Mouse (Mus musculus) neural tube, embryonic 15.5 days (tissue): ENCODE results near the gene Cdkal1. TPM values are rescaled to one million over a fixed set of nuclear protein-coding genes. Genes with fewer than 3 reads are reported as not detected.

Experiments
- ATAC-seq: fragments of 200-750 bp; cut with Nextera tagmentation; 2 replicates; pipeline ENCODE4 v1.8.0; 2017; ENCODE audit warnings: mild to moderate bottlenecking, moderate TSS enrichment, moderate library complexity; ENCODE audit not compliant: low FRiP score
- H3K27ac ChIP-seq: fragments of 300-500 bp; sonication (generic); replicated peaks from 2 replicates; pipeline ENCODE4 v1.5.1; 2015; ENCODE audit warnings: mild to moderate bottlenecking, inconsistent platforms
- H3K27me3 ChIP-seq: fragments of 300-500 bp; sonication (generic); replicated peaks from 2 replicates; pipeline ENCODE4 v1.6.1; 2015; ENCODE audit warnings: inconsistent platforms
- H3K36me3 ChIP-seq: fragments of 300-500 bp; sonication (generic); 2 replicates; pipeline ENCODE4 v1.6.1; 2015; ENCODE audit warnings: inconsistent platforms
- H3K4me1 ChIP-seq: fragments of 300-500 bp; sonication (generic); 2 replicates; pipeline ENCODE4 v1.6.1; 2015; ENCODE audit warnings: inconsistent platforms
- H3K4me2 ChIP-seq: fragments of 300-500 bp; sonication (generic); 2 replicates; pipeline ENCODE4 v1.6.1; 2015; ENCODE audit warnings: inconsistent platforms, mild to moderate bottlenecking, moderate library complexity
- H3K4me3 ChIP-seq: fragments of 300-500 bp; sonication (generic); replicated peaks from 2 replicates; pipeline ENCODE4 v1.5.1; 2015; ENCODE audit warnings: mild to moderate bottlenecking, inconsistent platforms
- H3K9ac ChIP-seq: fragments of 300-500 bp; sonication (generic); replicated peaks from 2 replicates; pipeline ENCODE4 v1.6.1; 2015; ENCODE audit warnings: mild to moderate bottlenecking, inconsistent platforms
- H3K9me3 ChIP-seq: fragments of 300-500 bp; sonication (generic); replicated peaks from 2 replicates; pipeline ENCODE4 v1.6.1; 2016; ENCODE audit warnings: inconsistent platforms
- WGBS: fragments of 180-500 bp; shearing (Covaris S2); methylation state at CpG from one replicate; pipeline ENCODE4 v1.1.7; 2015; ENCODE audit warnings: mixed read lengths; 5-methylcytosine and 5-hydroxymethylcytosine counted together
- polyA plus RNA-seq: library from polyadenylated mRNA; unstranded; fragments of >200 nt; fragmentation: Nextera tagmentation; extraction: Ambion mirVana; gene quantifications from 2 replicates; pipeline ENCODE4 v1.2.1, GENCODE M21; 2015

Cdkal1 gene
- polyA plus RNA-seq, 1 experiment from 2014 or later: 20.4 TPM

DNA sequence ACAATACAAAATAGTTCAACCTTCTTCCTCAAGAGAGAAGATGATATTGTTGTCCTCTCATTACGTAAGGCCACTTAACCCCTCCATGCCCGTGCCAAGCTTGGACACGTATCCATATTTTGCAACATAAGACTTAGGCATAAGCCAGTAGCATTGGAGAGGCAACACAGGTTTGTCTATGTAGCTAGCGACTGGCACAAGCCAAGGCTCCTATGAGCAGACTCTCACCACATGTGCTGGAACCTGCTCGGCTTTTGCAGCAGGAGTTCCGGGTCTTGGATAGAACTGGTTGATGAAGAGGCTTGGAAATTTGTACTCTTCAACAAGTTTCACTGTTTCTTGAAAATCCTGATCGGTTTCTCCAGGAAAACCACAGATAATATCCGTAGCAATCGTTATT is 381.2 kb downstream of the Cdkal1 start:
- Histone ChIP-seq H3K4me1 (no peaks in the 10 kb centered on the region), H3K27me3 (no peaks in the 10 kb centered on the region), H3K27ac (no peak overlapping the region), H3K4me3 (no peak overlapping the region), H3K36me3 (no peaks in the 10 kb centered on the region), H3K4me2 (no peak overlapping the region), H3K9ac (no peak overlapping the region), H3K9me3 (no peaks in the 10 kb centered on the region)
- 93% methylated on average over 9 of the region's 9 CpGs for WGBS
- ATAC-seq: no peak

DNA sequence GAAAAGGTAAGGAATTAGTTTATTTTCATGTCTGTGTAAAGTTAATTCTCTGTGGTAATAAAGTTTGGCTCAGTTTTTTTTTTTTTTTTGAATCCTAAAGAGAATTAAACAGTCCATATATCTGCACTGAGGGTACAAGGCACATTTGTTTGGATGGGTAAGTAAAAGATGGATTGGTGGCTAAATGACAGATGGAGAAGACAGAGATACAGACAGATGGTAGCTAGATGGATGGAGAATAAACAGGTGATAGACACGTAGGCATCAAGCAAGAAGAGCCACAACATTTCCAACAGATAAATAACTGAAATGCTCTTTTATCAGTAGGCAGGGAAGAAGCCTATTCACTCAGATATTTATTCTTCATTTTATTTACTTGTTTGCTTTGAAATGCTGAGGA is 381.7 kb downstream of the Cdkal1 start:
- no peaks in the 10 kb centered on the region for H3K36me3 ChIP-seq
- H3K4me3 ChIP-seq: no peak overlapping the region
- no peaks in the 10 kb centered on the region for H3K4me1 ChIP-seq
- no peak overlapping the region for H3K4me2 ChIP-seq
- WGBS: 90% methylated on average over 1 of the region's 1 CpGs
- H3K27ac ChIP-seq: no peak overlapping the region
- H3K9me3 ChIP-seq: no peaks in the 10 kb centered on the region
- ATAC-seq: no peak
- H3K27me3 ChIP-seq: no peaks in the 10 kb centered on the region
- no peak overlapping the region for H3K9ac ChIP-seq

DNA sequence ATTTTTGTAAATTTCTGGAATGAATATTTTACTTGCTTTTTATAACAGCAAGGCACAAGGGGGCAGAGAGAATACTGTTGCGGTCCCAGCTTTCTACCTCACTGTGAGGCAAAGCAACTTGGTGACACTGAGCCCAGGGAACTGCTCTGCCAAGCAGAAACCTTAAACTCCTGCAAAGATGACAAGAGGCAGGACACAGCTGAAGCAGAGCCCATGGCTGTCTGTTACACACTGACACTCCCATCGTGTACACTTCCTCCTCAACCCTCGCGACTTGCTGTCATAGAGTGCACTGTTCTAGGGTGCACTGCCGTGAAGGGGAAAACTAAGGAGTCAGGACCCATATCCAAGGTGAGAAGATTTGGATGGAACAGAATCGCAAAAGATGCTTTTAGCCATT is 393.2 kb downstream of the Cdkal1 start:
- 93% methylated on average over 6 of the region's 6 CpGs for WGBS
- H3K4me3 ChIP-seq: no peak overlapping the region
- H3K36me3 ChIP-seq: no peaks in the 10 kb centered on the region
- no peaks in the 10 kb centered on the region for H3K27me3 ChIP-seq
- no peaks in the 10 kb centered on the region for H3K9me3 ChIP-seq
- no peak overlapping the region for H3K9ac ChIP-seq
- H3K27ac ChIP-seq: no peak overlapping the region
- H3K4me2 ChIP-seq: no peak overlapping the region
- no peaks in the 10 kb centered on the region for H3K4me1 ChIP-seq
- ATAC-seq: no peak

DNA sequence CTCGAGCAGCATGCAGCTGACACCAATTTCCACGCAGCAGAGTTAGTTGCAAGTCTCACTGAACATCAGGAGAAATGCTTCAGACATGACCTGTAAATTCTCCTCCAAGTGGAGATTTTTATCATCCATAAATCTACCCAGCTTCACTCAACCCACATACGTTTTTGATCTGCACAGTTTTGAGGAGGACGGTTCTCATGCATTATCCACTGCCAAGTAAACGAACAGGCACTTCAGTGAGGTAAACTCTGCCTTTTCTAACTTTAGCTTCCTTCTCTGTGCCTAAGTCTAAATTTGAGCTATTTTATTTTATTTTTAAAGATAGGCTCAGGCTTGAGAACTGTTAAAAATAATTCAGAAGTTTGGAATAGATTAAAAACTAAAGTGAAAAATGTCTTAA is 394.7 kb downstream of the Cdkal1 start:
- H3K9me3 ChIP-seq: no peaks in the 10 kb centered on the region
- H3K27ac ChIP-seq: no peak overlapping the region
- 75% methylated on average over 5 of the region's 5 CpGs for WGBS
- H3K36me3 ChIP-seq: no peaks in the 10 kb centered on the region
- no peak for ATAC-seq
- H3K9ac ChIP-seq: no peak overlapping the region
- no peaks in the 10 kb centered on the region for H3K4me1 ChIP-seq
- no peak overlapping the region for H3K4me3 ChIP-seq
- H3K27me3 ChIP-seq: no peaks in the 10 kb centered on the region
- no peak overlapping the region for H3K4me2 ChIP-seq

DNA sequence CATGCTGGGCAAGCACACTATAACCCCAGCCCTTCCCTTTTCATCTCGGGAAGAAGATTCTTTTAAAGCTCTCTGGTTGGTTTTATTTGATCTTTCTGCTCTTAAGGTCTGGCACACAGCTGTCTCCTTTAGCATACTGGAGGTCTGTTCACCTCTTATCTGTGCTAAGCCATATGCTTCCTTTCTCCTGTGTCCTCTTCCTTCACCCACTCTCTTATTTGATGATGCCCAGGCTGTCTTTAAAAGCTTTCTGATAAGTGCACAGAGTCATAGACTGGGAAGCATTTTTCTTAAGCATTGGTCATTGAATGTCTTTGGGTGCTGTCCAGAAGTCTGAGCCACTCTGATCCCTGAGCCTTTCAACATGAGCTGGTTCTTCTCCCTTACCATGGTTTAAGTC is 397.1 kb downstream of the Cdkal1 start:
- WGBS: 67% methylated on average over 1 of the region's 1 CpGs
- H3K27me3 ChIP-seq: no peaks in the 10 kb centered on the region
- no peaks in the 10 kb centered on the region for H3K36me3 ChIP-seq
- H3K9ac ChIP-seq: no peak overlapping the region
- no peaks in the 10 kb centered on the region for H3K4me1 ChIP-seq
- no peak overlapping the region for H3K4me2 ChIP-seq
- ATAC-seq: no peak
- H3K9me3 ChIP-seq: no peaks in the 10 kb centered on the region
- H3K4me3 ChIP-seq: no peak overlapping the region
- no peak overlapping the region for H3K27ac ChIP-seq

DNA sequence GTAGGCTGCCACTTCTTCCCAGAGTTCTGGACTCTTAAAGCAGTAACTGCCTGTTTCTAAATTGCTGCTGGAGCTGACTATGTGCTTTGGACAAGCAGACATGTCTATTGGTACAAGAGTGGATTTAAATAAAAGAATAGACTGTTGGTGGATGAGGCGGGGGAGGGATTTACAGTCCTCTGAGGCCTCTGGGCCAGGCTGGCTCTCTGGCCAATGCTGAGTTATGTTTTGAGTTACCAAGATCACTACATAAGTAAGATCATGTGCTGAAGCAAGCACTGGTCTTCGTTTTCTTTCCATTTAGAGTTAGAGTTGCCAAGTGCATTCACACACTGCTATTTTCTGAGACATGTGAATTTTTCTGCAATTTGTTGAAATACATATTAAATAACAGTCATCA is 418.4 kb downstream of the Cdkal1 start:
- Histone ChIP-seq H3K27me3 (no peaks in the 10 kb centered on the region), H3K4me3 (no peak overlapping the region), H3K36me3 (no peaks in the 10 kb centered on the region), H3K9ac (no peak overlapping the region), H3K27ac (no peak overlapping the region), H3K9me3 (no peaks in the 10 kb centered on the region), H3K4me1 (no peaks in the 10 kb centered on the region), H3K4me2 (no peak overlapping the region)
- ATAC-seq: no peak
- WGBS: 79% methylated on average over 2 of the region's 2 CpGs

DNA sequence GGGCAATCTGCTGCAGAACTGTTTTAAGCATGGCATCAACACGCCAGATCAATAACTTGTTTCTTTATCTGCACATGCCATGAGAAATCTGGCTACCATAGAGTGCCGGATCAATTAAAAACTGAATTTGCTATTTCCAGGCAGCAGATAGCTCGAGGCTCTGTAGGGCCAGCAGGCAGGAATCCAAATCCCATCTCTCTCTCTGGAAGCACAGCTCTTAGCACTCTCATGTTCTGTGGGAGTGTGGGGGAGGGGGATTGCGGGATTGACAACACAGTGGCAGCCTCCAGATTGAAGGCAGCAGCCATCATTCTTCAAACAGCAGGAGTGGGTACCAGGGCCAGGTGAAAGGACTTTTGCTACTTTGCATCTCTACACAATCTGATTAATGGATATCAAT is 420.7 kb downstream of the Cdkal1 start:
- H3K36me3 ChIP-seq: no peaks in the 10 kb centered on the region
- H3K4me3 ChIP-seq: no peak overlapping the region
- H3K4me2 ChIP-seq: no peak overlapping the region
- peaks cover 3% of the 10 kb centered on the region; the same call in 1 of the 2 replicates for H3K4me1 ChIP-seq
- no peak overlapping the region for H3K9ac ChIP-seq
- WGBS: 55% methylated on average over 4 of the region's 4 CpGs
- no peaks in the 10 kb centered on the region for H3K9me3 ChIP-seq
- H3K27me3 ChIP-seq: no peaks in the 10 kb centered on the region
- 0 out of 2 replicates have a peak, but pooled peaks have one; percentile 28 for ATAC-seq
- H3K27ac ChIP-seq: no peak overlapping the region

DNA sequence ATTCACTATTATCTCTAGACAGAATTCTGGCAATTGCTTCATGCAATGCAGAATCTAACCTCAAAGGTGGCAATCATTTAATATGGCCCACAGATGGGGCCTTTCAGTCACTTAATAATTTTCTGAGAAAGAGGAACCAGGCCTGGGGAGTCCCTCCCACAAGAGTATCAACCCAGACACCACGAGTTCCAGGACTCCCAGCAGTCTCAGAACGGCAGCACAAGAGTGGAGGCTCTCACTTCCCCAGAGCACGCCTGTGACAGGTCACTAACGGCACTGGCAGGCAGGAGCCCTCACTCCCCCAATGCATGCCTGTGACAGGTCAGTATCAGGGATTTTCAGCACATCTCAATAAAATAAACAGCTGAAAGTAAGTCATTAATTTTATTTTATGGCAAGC is 424.6 kb downstream of the Cdkal1 start:
- H3K4me3 ChIP-seq: no peak overlapping the region
- H3K4me2 ChIP-seq: no peak overlapping the region
- 53% methylated on average over 4 of the region's 4 CpGs for WGBS
- no peak for ATAC-seq
- H3K9me3 ChIP-seq: no peaks in the 10 kb centered on the region
- peaks cover 3% of the 10 kb centered on the region; the same call in 1 of the 2 replicates for H3K4me1 ChIP-seq
- no peaks in the 10 kb centered on the region for H3K27me3 ChIP-seq
- H3K9ac ChIP-seq: no peak overlapping the region
- no peaks in the 10 kb centered on the region for H3K36me3 ChIP-seq
- H3K27ac ChIP-seq: no peak overlapping the region

DNA sequence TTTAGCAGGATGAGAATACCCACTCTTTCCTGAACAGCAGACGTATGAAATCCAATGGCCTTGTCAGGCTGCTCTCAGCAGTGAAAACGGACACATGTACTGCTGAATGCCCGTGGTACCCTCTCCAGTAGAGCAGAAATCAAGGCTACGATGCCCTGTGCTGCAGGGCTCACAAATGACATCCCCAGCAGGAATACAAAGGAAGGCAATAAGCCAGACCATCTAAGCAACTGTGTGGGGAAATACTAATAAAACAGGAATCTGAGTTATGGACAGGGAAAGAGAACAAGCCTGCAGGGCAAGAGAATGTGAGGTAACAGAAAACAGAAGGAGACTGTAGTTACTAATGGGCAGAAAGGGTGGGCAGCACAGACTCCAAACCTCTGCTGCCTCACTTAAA is 425.6 kb downstream of the Cdkal1 start:
- no peak for ATAC-seq
- no peaks in the 10 kb centered on the region for H3K27me3 ChIP-seq
- no peaks in the 10 kb centered on the region for H3K9me3 ChIP-seq
- 31% methylated on average over 4 of the region's 4 CpGs for WGBS
- no peak overlapping the region for H3K4me3 ChIP-seq
- no peak overlapping the region for H3K4me2 ChIP-seq
- no peak overlapping the region for H3K27ac ChIP-seq
- no peaks in the 10 kb centered on the region for H3K36me3 ChIP-seq
- peaks cover 3% of the 10 kb centered on the region; the same call in 1 of the 2 replicates for H3K4me1 ChIP-seq
- 0 out of 2 replicates have a peak overlapping the region, but pooled peaks have one; percentile 5 for H3K9ac ChIP-seq

DNA sequence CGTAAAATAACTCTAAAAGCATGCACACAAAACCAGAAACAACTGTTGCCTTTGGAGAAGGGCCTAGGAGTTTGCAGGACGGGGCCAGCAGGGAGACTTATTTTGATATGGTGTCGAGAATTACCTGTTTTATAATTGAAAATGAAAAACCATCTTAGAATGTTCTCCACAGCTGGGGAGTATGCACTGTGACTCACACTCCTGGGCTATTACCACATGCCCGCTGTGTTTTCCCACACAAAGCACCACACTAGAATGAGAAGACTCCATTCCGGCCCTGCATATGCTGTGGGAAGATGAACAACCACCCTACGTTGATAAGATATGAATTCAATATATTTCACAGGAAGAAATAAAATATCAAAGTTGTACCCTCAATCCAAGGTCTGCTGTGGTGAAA is 426.3 kb downstream of the Cdkal1 start:
- H3K4me1 ChIP-seq: peaks cover 3% of the 10 kb centered on the region; the same call in 1 of the 2 replicates
- no peak overlapping the region for H3K27ac ChIP-seq
- WGBS: 91% methylated on average over 6 of the region's 6 CpGs
- H3K9me3 ChIP-seq: no peaks in the 10 kb centered on the region
- no peak overlapping the region for H3K9ac ChIP-seq
- H3K4me3 ChIP-seq: no peak overlapping the region
- H3K36me3 ChIP-seq: no peaks in the 10 kb centered on the region
- no peaks in the 10 kb centered on the region for H3K27me3 ChIP-seq
- no peak for ATAC-seq
- H3K4me2 ChIP-seq: no peak overlapping the region

DNA sequence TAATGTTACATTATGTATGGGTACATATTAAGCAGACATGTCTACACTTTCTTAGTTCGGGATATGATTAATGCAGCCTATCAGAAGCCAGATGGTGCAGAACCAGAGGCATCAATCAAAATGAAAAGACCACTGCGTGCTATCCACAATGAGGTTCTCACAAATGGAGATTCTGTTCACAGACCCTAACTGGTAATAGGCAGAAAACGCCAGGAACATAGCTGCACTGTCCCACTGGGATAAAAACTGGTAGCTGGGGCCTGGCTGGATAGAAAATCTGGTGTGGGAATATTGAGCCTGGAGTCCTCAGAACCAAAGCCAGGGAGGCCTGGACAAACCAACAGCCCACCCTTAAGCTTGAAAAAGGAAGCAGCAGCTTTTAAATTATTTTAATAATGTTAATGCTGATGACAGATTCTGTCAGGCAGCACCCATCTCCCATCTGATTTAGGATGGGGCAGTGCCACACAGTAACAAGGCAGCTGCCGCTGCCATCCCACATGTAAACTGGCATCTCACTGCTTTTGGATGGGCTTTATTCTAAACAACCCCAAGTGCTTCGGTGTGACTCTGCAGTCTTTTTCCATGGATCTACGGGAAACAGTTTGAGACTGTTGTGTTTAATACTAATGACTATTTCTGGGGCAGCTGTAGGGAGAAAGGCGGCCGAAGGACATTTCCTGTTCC is 438.9 kb downstream of the Cdkal1 start:
- Histone ChIP-seq H3K4me3 (no peak overlapping the region), H3K9me3 (no peaks in the 10 kb centered on the region), H3K36me3 (no peaks in the 10 kb centered on the region), H3K27ac (peak overlapping the region; percentile 71), H3K9ac (no peak overlapping the region), H3K27me3 (no peaks in the 10 kb centered on the region), H3K4me2 (no peak overlapping the region), H3K4me1 (peaks cover 33% of the 10 kb centered on the region)
- WGBS: 14% methylated on average over 8 of the region's 8 CpGs
- ATAC-seq: peak; percentile 69

DNA sequence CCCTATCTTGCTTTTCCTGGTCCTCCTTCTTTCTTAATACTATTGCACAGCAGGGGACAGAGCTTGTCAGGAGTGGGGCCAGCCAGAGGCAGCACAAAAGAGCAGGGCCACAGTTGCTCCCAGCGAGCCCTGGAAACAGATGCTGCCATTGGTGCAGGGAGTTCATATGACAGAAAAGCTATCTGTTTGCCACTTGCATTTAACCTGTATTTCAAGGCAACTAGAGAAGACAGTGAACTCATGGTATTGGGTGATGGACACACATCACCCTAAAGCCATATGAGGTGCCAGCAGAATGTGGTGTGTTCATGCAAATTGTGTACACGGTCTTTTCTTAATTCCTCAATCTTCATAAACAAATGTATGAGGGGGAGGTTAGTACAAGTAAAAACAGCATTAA is 439.5 kb downstream of the Cdkal1 start:
- peaks cover 33% of the 10 kb centered on the region for H3K4me1 ChIP-seq
- H3K27ac ChIP-seq: peak overlapping the region; percentile 71; the same call in 1 of the 2 replicates
- H3K4me2 ChIP-seq: no peak overlapping the region
- H3K27me3 ChIP-seq: no peaks in the 10 kb centered on the region
- peak; percentile 51; the same call in 1 of the 2 replicates for ATAC-seq
- H3K36me3 ChIP-seq: no peaks in the 10 kb centered on the region
- WGBS: 18% methylated on average over 2 of the region's 2 CpGs
- no peak overlapping the region for H3K4me3 ChIP-seq
- H3K9ac ChIP-seq: no peak overlapping the region
- no peaks in the 10 kb centered on the region for H3K9me3 ChIP-seq
